Comparison of ENCODE assay signal across 12 mouse cellular contexts in genomic region chr2:32824181-32824580, GRCm38 (mm10). TPM values are rescaled to one million over a fixed set of nuclear protein-coding genes. Genes with fewer than 3 reads are reported as not detected.
DNase-seq lines count a peak whose midpoint lies in the region; ATAC-seq and TF ChIP-seq lines count a peak whose summit lies in the region.
"Had no signal": no experiment of that assay in that cellular context is flagged by ENCODE, and none has a peak within 500 bp of the region (broad histone marks: within the 10 kb centered on the region; RNA-seq: fewer than 3 reads in every experiment).

No protein-coding gene starts in this region.

- H3K9me3 ChIP-seq in forebrain, embryonic 13.5 days (replicated peaks) = no peaks in the 10 kb centered on the region
- H3K9me3 ChIP-seq in forebrain, embryonic 15.5 days = no peaks in the 10 kb centered on the region
- no peaks in the 10 kb centered on the region for H3K9me3 ChIP-seq in lung, embryonic 14.5 days (ENCODE audit: low read depth, low read length)
- H3K9me3 ChIP-seq in embryonic facial prominence, embryonic 13.5 days = no peaks in the 10 kb centered on the region
- no peaks in the 10 kb centered on the region for H3K9me3 ChIP-seq in neural tube, embryonic 13.5 days
- H3K9me3 ChIP-seq: embryonic facial prominence, embryonic 15.5 days had no signal

- peaks cover 20% of the 10 kb centered on the region for H3K4me1 ChIP-seq in forebrain, embryonic 13.5 days
- peaks cover 10% of the 10 kb centered on the region for H3K4me1 ChIP-seq in forebrain, embryonic 15.5 days
- peaks cover 6% of the 10 kb centered on the region; the same call in 1 of the 2 replicates for H3K4me1 ChIP-seq in lung, embryonic 14.5 days (ENCODE audit: insufficient read depth)
- H3K4me1 ChIP-seq in lung, adult 2 months (ENCODE audit: control insufficient read depth, insufficient read depth, low read length) = peaks cover 6% of the 10 kb centered on the region; the same call in 1 of the 2 replicates
- H3K4me1 ChIP-seq in embryonic facial prominence, embryonic 13.5 days = no peaks in the 10 kb centered on the region
- H3K4me1 ChIP-seq in neural tube, embryonic 13.5 days (replicated peaks) = peaks cover 21% of the 10 kb centered on the region
- H3K4me1 ChIP-seq: embryonic facial prominence, embryonic 15.5 days had no signal

- H3K27ac ChIP-seq in forebrain, embryonic 13.5 days = peak overlapping the region; percentile 2
- H3K27ac ChIP-seq in forebrain, embryonic 15.5 days (replicated peaks) = no peak overlapping the region; the same call in 1 of the 2 replicates
- H3K27ac ChIP-seq in lung, embryonic 14.5 days (ENCODE audit: low read depth) = peak overlapping the region; percentile 15; the same call in 1 of the 2 replicates
- H3K27ac ChIP-seq in embryonic facial prominence, embryonic 13.5 days = no peak overlapping the region
- H3K27ac ChIP-seq in neural tube, embryonic 13.5 days (replicated peaks) = peak overlapping the region; percentile 52; the same call in 1 of the 2 replicates
- H3K27ac ChIP-seq: embryonic facial prominence, embryonic 15.5 days; liver, embryonic 14.5 days had no signal

- 48% methylated on average over 8 of the region's 8 CpGs for WGBS in forebrain, embryonic 13.5 days
- 56% methylated on average over 8 of the region's 8 CpGs for WGBS in forebrain, embryonic 15.5 days
- 21% methylated on average over 8 of the region's 8 CpGs for WGBS in lung, embryonic 14.5 days
- WGBS in lung, adult 2 months = 47% methylated on average over 8 of the region's 8 CpGs
- WGBS in embryonic facial prominence, embryonic 13.5 days = 36% methylated on average over 8 of the region's 8 CpGs
- WGBS in neural tube, embryonic 13.5 days = 26% methylated on average over 8 of the region's 8 CpGs

- peaks cover 8% of the 10 kb centered on the region; the same call in 1 of the 2 replicates for H3K36me3 ChIP-seq in forebrain, embryonic 13.5 days (ENCODE audit: poor library complexity, severe bottlenecking)
- peaks cover 16% of the 10 kb centered on the region; the same call in 1 of the 2 replicates for H3K36me3 ChIP-seq in forebrain, embryonic 15.5 days
- no peaks in the 10 kb centered on the region for H3K36me3 ChIP-seq in lung, embryonic 14.5 days (ENCODE audit: insufficient read depth)
- H3K36me3 ChIP-seq in embryonic facial prominence, embryonic 13.5 days = no peaks in the 10 kb centered on the region
- H3K36me3 ChIP-seq in neural tube, embryonic 13.5 days = peaks cover 23% of the 10 kb centered on the region; the same call in 1 of the 2 replicates
- H3K36me3 ChIP-seq: embryonic facial prominence, embryonic 15.5 days had no signal

- peak; percentile 60 for DNase-seq in lung, embryonic 14.5 days
- DNase-seq in lung, adult 2 months = no peak
- no peak for DNase-seq in cerebellum, adult 9-11 months
- DNase-seq in left cerebral cortex, postnatal 25 days (ENCODE audit: low spot score in 2 of 2) = no peak
- DNase-seq: kidney, adult 2 months had no signal

- no peak overlapping the region for H3K4me2 ChIP-seq in forebrain, embryonic 13.5 days
- no peak overlapping the region for H3K4me2 ChIP-seq in forebrain, embryonic 15.5 days (replicated peaks)
- H3K4me2 ChIP-seq in lung, embryonic 14.5 days = no peak overlapping the region
- no peak overlapping the region for H3K4me2 ChIP-seq in embryonic facial prominence, embryonic 13.5 days
- no peak overlapping the region for H3K4me2 ChIP-seq in neural tube, embryonic 13.5 days
- H3K4me2 ChIP-seq: embryonic facial prominence, embryonic 15.5 days had no signal

- H3K9ac ChIP-seq in forebrain, embryonic 13.5 days = no peak overlapping the region
- H3K9ac ChIP-seq in forebrain, embryonic 15.5 days (replicated peaks) = no peak overlapping the region
- no peak overlapping the region for H3K9ac ChIP-seq in lung, embryonic 14.5 days
- 0 out of 2 replicates have a peak overlapping the region, but pooled peaks have one; percentile 6 for H3K9ac ChIP-seq in embryonic facial prominence, embryonic 13.5 days
- peak overlapping the region; percentile 45 for H3K9ac ChIP-seq in neural tube, embryonic 13.5 days
- H3K9ac ChIP-seq: embryonic facial prominence, embryonic 15.5 days; liver, embryonic 14.5 days had no signal

- no peak for ATAC-seq in forebrain, embryonic 13.5 days
- ATAC-seq in forebrain, embryonic 15.5 days (replicated peaks) = no peak
- no peak for ATAC-seq in lung, embryonic 14.5 days (ENCODE audit: insufficient read depth)
- no peak for ATAC-seq in embryonic facial prominence, embryonic 13.5 days (ENCODE audit: insufficient number of reproducible peaks, insufficient read depth, low FRiP score, low TSS enrichment, low read depth)
- ATAC-seq in neural tube, embryonic 13.5 days (ENCODE audit: low read depth) = no peak

- no peak for TF ChIP-seq POLR2A in lung, adult 2 months (IDR thresholded peaks at IDR 0.05; ENCODE audit: borderline replicate concordance, extremely low read depth, low read depth, low read length)

- H3K4me3 ChIP-seq in forebrain, embryonic 13.5 days = no peak overlapping the region
- no peak overlapping the region for H3K4me3 ChIP-seq in forebrain, embryonic 15.5 days
- no peak overlapping the region for H3K4me3 ChIP-seq in lung, embryonic 14.5 days (ENCODE audit: low read depth, low read length)
- no peak overlapping the region for H3K4me3 ChIP-seq in lung, adult 2 months (replicated peaks; ENCODE audit: extremely low read depth, low read depth, low read length)
- H3K4me3 ChIP-seq in embryonic facial prominence, embryonic 13.5 days = no peak overlapping the region
- H3K4me3 ChIP-seq in neural tube, embryonic 13.5 days = no peak overlapping the region
- H3K4me3 ChIP-seq: embryonic facial prominence, embryonic 15.5 days had no signal

- no peak for TF ChIP-seq CTCF in lung, embryonic 14.5 days (IDR thresholded peaks at IDR 0.05; ENCODE audit: low read depth)
- TF ChIP-seq CTCF in lung, adult 2 months (IDR thresholded peaks at IDR 0.05; ENCODE audit: insufficient read depth, low read length) = no peak

- intact Hi-C loops in left cerebral cortex, postnatal 25 days (cut with DNase I) = no loop called here

- no peaks in the 10 kb centered on the region for H3K27me3 ChIP-seq in forebrain, embryonic 13.5 days
- no peaks in the 10 kb centered on the region for H3K27me3 ChIP-seq in forebrain, embryonic 15.5 days
- H3K27me3 ChIP-seq in lung, embryonic 14.5 days (ENCODE audit: insufficient read depth, low read length) = no peaks in the 10 kb centered on the region
- no peaks in the 10 kb centered on the region for H3K27me3 ChIP-seq in embryonic facial prominence, embryonic 13.5 days
- H3K27me3 ChIP-seq in neural tube, embryonic 13.5 days = no peaks in the 10 kb centered on the region
- H3K27me3 ChIP-seq: embryonic facial prominence, embryonic 15.5 days had no signal

RNA-seq across cellular contexts. Expression of gene Stxbp1, which starts 22.9 kb away (rescaled TPM):
- 97.5 and 109 TPM in 2 replicates for polyA plus RNA-seq in forebrain, embryonic 13.5 days (2015; fragmentation: Nextera tagmentation; extraction: Ambion mirVana)
- polyA plus RNA-seq in forebrain, embryonic 15.5 days (2015; fragmentation: Nextera tagmentation; extraction: Ambion mirVana) = 191 and 197 TPM in 2 replicates
- polyA plus RNA-seq in lung, embryonic 14.5 days (2014; fragmentation: Nextera tagmentation; extraction: Ambion mirVana) = 20.7 and 22.2 TPM in 2 replicates
- 26.3 and 37.9 TPM in 2 replicates for polyA plus RNA-seq in lung, adult 2 months (2012; rRNA removed)
- polyA plus RNA-seq in embryonic facial prominence, embryonic 13.5 days (2015; fragmentation: Nextera tagmentation; extraction: Ambion mirVana) = 18.1 and 22.8 TPM in 2 replicates
- 192 and 198 TPM in 2 replicates for polyA plus RNA-seq in neural tube, embryonic 13.5 days (2015; fragmentation: Nextera tagmentation; extraction: Ambion mirVana)
- 1,000 to 10,000 TPM in 1 of 2 experiments, 100 to 1,000 TPM in 1; 957 to 1,021 TPM for total RNA-seq in left cerebral cortex, postnatal 25 days (2021)

RNA-seq across cellular contexts. Expression of gene Cfap157, which starts 40.0 kb away (rescaled TPM):
- polyA plus RNA-seq in forebrain, embryonic 13.5 days (2015; fragmentation: Nextera tagmentation; extraction: Ambion mirVana) = 0.45 and 1.4 TPM in 2 replicates
- 0.61 and 1.0 TPM in 2 replicates for polyA plus RNA-seq in forebrain, embryonic 15.5 days (2015; fragmentation: Nextera tagmentation; extraction: Ambion mirVana)
- polyA plus RNA-seq in lung, embryonic 14.5 days (2014; fragmentation: Nextera tagmentation; extraction: Ambion mirVana) = 0.11 and 0.33 TPM in 2 replicates
- polyA plus RNA-seq in lung, adult 2 months (2012; rRNA removed) = 2.1 and 2.4 TPM in 2 replicates
- 0.87 and 1.5 TPM in 2 replicates for polyA plus RNA-seq in embryonic facial prominence, embryonic 13.5 days (2015; fragmentation: Nextera tagmentation; extraction: Ambion mirVana)
- polyA plus RNA-seq in neural tube, embryonic 13.5 days (2015; fragmentation: Nextera tagmentation; extraction: Ambion mirVana) = 0.84 and 1.3 TPM in 2 replicates
- under 1 TPM in 1 of 2 experiments, not detected in 1; 0.62 TPM for total RNA-seq in left cerebral cortex, postnatal 25 days (2021)
- total RNA-seq: granulocyte monocyte progenitor cell, adult 5-6 weeks had no signal
- polyA plus RNA-seq: kidney, adult 2 months; liver, embryonic 14.5 days had no signal

RNA-seq across cellular contexts. Expression of gene Ptrh1, which starts 48.6 kb away (rescaled TPM):
- polyA plus RNA-seq in forebrain, embryonic 13.5 days (2015; fragmentation: Nextera tagmentation; extraction: Ambion mirVana) = 4.6 and 5.4 TPM in 2 replicates
- 4.8 and 6.6 TPM in 2 replicates for polyA plus RNA-seq in forebrain, embryonic 15.5 days (2015; fragmentation: Nextera tagmentation; extraction: Ambion mirVana)
- polyA plus RNA-seq in lung, embryonic 14.5 days (2014; fragmentation: Nextera tagmentation; extraction: Ambion mirVana) = 2.7 and 4.4 TPM in 2 replicates
- polyA plus RNA-seq in lung, adult 2 months (2012; rRNA removed) = 5.6 and 10.7 TPM in 2 replicates
- 4.6 and 5.8 TPM in 2 replicates for polyA plus RNA-seq in embryonic facial prominence, embryonic 13.5 days (2015; fragmentation: Nextera tagmentation; extraction: Ambion mirVana)
- polyA plus RNA-seq in neural tube, embryonic 13.5 days (2015; fragmentation: Nextera tagmentation; extraction: Ambion mirVana) = 5.5 and 6.6 TPM in 2 replicates
- total RNA-seq in left cerebral cortex, postnatal 25 days (2021) = 1 to 10 TPM; 7.3 to 8.2 TPM

RNA-seq across cellular contexts. Expression of gene Ttc16, which starts 48.7 kb away (rescaled TPM):
- 0.43 and 0.48 TPM in 2 replicates for polyA plus RNA-seq in forebrain, embryonic 13.5 days (2015; fragmentation: Nextera tagmentation; extraction: Ambion mirVana)
- polyA plus RNA-seq in forebrain, embryonic 15.5 days (2015; fragmentation: Nextera tagmentation; extraction: Ambion mirVana) = 0.61 and 0.66 TPM in 2 replicates
- 0.15 and 0.33 TPM in 2 replicates for polyA plus RNA-seq in lung, embryonic 14.5 days (2014; fragmentation: Nextera tagmentation; extraction: Ambion mirVana)
- 9.7 and 12.0 TPM in 2 replicates for polyA plus RNA-seq in lung, adult 2 months (2012; rRNA removed)
- polyA plus RNA-seq in embryonic facial prominence, embryonic 13.5 days (2015; fragmentation: Nextera tagmentation; extraction: Ambion mirVana) = 0.21 and 0.29 TPM in 2 replicates
- 0.24 and 0.26 TPM in 2 replicates for polyA plus RNA-seq in neural tube, embryonic 13.5 days (2015; fragmentation: Nextera tagmentation; extraction: Ambion mirVana)
- under 1 TPM; 0.27 to 0.87 TPM for total RNA-seq in left cerebral cortex, postnatal 25 days (2021)

RNA-seq across cellular contexts. Expression of gene Fam129b, which starts 51.7 kb away (rescaled TPM):
- 21.1 and 23.7 TPM in 2 replicates for polyA plus RNA-seq in forebrain, embryonic 13.5 days (2015; fragmentation: Nextera tagmentation; extraction: Ambion mirVana)
- polyA plus RNA-seq in forebrain, embryonic 15.5 days (2015; fragmentation: Nextera tagmentation; extraction: Ambion mirVana) = 33.5 TPM in 2 replicates
- polyA plus RNA-seq in lung, embryonic 14.5 days (2014; fragmentation: Nextera tagmentation; extraction: Ambion mirVana) = 41.2 and 46.5 TPM in 2 replicates
- polyA plus RNA-seq in lung, adult 2 months (2012; rRNA removed) = 205 and 224 TPM in 2 replicates
- 57.2 and 59.2 TPM in 2 replicates for polyA plus RNA-seq in embryonic facial prominence, embryonic 13.5 days (2015; fragmentation: Nextera tagmentation; extraction: Ambion mirVana)
- 35.9 and 37.3 TPM in 2 replicates for polyA plus RNA-seq in neural tube, embryonic 13.5 days (2015; fragmentation: Nextera tagmentation; extraction: Ambion mirVana)
- total RNA-seq in left cerebral cortex, postnatal 25 days (2021) = 10 to 100 TPM; 20.8 to 24.6 TPM

Comparison
In these comparisons a context has a peak if more than half of its experiments do, and no peak if none do; other contexts are left out.
1. H3K27ac ChIP-seq: peak in forebrain, embryonic 13.5 days (single experiment), lung, embryonic 14.5 days (single experiment) and neural tube, embryonic 13.5 days (single experiment); none in forebrain, embryonic 15.5 days (single experiment) and embryonic facial prominence, embryonic 13.5 days (single experiment).
2. H3K9ac ChIP-seq: peak in embryonic facial prominence, embryonic 13.5 days (single experiment) and neural tube, embryonic 13.5 days (single experiment); none in forebrain, embryonic 13.5 days (single experiment), forebrain, embryonic 15.5 days (single experiment) and lung, embryonic 14.5 days (single experiment).